Mouse (Mus musculus): Measurements from ENCODE around the gene Sorbs1. TPM values are rescaled to one million over a fixed set of nuclear protein-coding genes. Genes with fewer than 3 reads are reported as not detected.

Sorbs1 gene
- total RNA-seq, 2 experiments from 2014 or later = 195 to 227 TPM

DNA sequence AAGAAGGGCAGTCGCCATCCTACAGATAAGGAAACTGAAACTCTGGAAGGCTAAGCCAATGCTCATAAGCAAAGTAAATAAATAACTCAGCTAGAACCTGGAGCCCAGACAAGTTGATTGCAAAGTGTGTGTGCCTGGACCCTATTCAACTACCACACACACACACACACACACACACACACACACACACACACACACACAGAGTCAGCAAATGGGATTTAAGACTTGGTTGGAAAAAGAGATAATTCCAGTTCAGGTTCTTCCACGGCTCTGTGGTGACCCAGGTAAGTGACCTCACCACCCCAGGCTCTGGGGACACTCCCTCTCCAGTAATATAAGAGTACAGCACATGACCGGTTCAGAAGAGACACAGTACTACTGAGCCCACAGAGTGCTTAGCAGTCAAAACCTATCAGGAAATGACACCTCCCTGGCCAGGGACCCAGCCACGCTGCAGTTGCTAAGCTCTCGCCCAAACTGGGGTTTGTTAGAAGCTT, 36.1 kb downstream of the Sorbs1 start:
- no peak for DNase-seq

DNA sequence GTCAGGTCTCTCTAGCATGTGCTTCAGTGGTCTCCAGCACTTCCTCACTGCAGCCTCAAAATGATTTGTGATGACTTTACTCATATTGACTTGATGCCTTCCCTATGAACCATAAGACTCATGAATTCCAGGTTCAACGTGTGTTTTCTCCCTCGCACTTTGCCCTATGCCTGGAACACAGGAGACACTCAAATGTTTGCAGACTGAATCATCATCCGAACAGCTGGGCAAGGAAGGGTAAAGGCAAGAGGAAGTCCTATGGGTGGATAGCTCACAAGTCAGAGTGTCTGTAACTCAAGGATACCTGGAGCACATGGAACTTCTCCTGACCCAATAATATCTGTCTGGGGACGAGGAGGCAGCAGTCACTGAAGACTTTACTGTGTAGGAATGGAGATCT, 37.1 kb downstream of the Sorbs1 start:
- DNase-seq = no peak

DNA sequence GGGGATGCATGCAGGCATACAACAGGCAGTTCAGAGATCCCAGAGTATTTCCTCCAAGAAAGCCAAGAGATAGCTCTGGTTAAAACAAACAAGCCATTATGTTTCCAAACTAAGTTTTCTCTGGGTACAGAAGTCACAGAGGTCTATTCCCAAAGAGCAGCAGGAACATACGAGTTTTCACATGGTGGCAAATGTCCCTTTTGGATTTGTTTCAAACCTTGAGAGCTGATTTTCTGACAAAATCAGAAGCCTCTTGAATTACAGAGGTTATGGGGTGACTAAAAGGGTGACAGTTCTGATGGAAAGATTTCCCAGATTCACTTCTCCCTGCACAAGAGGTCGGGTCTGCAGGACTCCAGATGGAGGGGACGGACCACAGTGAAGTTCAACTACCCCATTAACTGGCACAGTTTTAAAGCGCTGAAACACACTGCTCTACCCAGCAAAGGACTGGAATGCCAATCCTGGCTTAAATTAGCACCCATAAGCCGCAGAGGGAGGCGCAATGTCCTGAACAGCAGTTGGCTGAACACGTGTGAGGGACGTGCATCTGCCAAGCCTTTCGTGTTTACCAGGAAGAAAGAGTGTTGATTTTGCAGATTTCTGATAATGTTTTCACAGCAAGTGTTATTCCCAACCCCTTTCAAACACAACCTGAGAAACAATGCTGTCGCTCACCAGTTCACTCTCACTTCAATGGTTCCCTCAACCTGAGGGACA, 41.9 kb downstream of the Sorbs1 start:
- peak; percentile 85 for DNase-seq

DNA sequence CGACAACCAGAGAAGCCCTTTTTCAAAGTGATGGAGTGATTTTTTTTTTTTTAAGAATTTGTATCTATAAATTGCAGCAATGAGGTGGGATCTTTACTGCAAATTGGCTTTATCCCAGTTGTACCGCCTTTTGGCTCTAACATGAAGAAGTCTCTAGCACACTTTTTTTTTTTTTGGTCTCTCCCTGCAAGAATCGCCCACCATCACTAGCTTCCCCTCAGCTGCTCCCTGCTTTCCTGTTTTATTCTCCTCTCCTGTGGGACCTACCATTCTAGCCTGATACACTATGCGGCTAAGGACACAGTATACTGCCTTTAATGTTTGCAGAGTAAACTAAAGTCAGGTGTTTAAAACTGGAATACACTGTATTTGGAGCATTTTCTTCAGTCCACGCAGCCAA, 43.8 kb downstream of the Sorbs1 start:
- no peak for DNase-seq

DNA sequence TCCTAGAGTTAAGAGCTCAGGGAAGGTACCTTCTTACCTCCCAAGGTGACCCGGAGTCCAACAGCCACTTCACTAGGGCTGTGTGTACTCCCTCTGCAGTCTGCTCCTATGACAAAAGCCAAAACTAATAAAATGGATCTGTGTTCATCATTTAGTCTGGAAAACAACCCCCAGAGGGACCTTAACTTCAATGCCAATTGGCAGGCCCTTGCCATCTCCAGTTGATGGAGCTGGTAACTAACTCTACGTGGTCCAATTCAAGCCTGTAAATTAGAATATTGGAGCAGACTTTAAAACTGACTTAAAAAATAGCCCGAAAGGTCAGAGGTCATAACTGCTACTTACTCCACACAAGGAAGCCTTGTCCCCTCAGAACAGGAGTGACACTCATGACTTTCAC, 45.3 kb downstream of the Sorbs1 start:
- no peak for DNase-seq

DNA sequence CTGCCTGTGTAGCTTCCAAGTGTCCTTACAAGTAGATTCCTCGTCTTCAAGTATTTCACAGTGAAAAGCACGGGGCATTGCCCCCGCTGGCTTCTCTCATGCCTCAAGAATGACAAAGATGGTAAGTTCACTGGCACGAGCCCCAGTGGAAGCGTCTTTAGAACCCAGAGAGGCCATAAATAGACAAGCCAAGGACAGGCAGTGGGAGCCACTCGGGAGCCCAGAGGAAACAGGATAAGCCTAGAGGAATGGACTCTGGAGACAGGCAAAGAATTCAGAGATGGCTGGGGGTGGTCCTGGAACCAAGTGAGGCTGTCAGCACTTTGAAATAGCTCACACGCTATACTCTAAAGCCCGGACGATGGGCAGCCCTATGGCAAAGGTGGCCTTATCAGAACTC, 45.8 kb downstream of the Sorbs1 start:
- DNase-seq = no peak

DNA sequence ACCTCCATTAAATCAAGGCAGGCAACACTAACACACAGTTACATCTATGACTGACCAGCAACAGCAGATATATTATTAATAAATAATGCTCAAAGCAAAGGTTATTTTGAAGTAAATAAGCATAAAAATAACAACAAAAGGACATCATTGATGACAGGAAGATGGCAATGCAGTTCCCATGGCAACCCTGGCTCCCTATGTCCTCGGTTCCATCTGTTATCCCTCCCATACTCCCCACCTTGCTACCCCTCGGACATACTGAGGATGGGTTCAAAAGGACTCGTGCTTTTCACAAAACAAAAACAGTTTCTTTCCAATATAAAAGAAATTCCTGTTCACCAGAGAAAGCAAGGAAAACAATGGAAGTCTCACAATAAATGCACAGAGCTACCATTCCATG, 48.2 kb downstream of the Sorbs1 start:
- no peak for DNase-seq

DNA sequence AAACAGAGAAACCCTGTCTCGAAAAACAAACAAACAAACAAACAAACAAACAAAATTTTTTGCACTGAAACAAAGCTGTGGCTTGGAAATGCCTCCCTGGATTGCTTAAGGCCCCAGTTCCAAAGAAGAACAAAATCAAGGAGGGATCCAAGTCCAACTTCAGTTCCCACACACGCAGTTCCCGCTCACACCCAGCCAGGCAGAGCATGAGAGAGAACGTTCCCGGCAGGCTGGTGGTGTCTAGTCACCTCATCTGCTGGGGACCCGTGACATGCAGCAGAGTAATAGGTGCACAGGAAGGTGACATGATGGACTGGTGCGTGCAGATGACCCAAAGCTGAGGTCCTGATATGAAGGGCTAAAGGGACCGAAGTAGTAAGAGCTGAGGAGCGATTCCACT, 49.2 kb downstream of the Sorbs1 start:
- no peak for DNase-seq

DNA sequence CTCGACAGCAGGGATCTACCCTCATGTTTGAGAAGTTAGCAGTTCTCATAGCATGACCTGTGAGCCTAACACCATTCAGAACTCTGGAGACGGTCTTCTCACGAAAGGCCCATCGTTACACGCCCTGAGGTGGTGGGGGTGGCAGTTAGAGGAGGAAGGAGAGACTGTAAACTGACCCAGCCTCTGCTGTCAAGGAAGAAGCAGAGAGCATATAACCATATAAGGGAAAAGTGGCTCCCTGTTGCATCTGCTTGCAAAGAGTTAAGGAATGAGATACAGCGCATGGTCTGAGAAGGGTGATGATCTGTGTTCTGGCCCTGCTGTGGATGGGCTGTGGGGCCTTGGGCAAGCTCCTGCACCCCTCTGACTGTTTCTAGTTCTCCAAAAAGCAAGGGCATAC, 50.7 kb downstream of the Sorbs1 start:
- DNase-seq = no peak

DNA sequence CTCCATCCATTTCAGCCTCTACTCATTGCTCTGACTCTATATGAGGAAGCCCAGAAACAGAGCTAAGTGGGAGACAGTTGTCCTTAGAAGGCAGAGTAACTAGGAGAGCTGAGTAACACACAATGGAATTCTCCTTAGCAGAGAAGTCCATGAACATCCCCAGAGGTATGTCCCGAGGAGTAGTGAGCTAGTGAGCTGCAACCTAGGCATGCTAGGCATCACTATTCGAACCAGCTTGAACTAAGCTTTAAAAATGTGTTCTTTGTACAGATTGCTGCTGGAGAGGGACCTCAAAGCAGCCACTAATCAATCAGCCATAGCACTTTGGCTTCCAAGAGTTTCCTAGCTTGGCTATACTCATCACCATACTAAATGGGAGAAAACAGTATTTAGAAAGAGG, 51.1 kb downstream of the Sorbs1 start:
- no peak for DNase-seq

DNA sequence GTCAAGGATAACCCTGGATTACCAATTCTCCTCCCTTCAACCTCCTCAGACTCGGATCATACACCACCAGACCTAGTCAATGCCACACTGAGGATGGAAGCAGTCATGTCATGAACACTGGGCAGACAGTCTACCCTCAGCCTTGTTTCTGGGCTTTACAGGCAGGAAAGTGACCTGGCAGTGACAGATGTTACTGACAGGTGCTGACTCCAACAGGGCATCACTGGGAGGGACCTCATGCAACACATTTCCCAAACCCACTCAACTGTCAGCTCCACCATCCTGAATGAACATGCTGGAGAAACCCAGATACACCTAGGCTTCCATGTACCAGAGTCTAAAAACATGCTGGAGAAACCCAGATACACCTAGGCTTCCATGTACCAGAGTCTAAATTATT, 51.9 kb downstream of the Sorbs1 start:
- no peak for DNase-seq

DNA sequence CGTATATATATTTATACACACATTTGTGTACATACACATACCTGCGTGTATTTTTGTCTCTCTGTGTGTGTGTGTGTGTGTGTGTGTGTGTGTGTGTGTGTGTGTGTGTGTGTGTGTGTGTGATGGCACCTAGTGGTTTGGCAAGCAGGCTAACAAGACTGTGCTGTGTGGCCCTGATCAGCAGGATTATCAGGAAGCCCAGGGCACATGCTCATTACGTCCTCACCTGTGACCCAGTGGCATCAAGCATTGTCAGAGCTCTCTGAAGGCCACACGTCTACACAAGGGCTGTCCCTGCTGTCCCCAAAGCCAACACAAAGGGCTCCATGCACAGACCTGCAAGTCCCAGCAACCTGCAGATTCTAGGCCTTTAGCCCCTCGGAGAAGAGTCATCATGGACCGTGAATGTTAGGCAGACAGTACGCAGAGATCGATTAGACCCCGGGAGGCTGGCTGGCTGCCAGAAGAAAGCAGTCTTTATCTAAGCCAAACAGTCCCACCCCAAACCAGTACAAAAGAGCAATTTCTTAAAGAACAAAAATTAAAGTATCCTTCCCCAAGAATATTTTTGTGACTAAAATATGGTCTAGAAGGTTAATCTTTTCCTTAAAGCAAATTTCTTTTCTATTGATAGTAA, 52.6 kb downstream of the Sorbs1 start:
- DNase-seq = no peak

DNA sequence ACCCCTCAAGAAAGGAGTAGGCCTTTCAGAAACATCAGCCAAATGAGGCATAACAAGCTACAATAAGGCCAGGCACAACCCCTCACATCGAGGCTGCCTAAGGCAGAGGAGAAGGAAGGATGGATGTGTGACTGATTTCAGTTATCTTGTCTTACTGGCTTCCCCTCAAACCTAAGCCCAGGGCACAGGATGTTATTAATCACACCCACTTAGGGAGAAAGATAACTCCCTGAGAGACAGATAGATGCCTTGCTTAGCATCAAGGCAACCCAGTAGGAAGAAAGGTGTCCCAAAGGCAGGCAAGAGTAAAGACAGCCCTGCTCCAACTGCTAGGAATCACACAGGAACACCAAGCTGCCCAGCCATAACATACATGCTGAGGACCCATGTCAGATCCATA, 54.2 kb downstream of the Sorbs1 start:
- DNase-seq = no peak

DNA sequence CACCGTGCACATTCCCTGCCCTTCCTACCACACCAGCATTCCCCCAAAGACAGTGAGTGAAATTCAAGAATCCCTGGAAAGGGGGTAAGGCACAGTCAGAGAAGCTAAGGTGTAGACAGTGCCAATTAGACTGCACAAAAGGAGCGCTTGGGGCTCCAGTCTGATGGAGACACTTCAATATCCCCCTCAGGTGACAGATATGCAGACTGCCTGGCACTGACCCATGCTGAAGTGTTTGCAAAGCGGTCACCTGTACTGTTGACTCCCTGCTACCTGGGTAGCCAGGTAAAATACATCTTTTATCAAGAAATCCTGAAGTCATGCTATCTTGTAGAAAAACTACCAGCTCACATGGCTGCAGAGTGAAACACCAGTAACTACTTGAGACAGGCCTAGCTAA, 54.8 kb downstream of the Sorbs1 start:
- DNase-seq = no peak

DNA sequence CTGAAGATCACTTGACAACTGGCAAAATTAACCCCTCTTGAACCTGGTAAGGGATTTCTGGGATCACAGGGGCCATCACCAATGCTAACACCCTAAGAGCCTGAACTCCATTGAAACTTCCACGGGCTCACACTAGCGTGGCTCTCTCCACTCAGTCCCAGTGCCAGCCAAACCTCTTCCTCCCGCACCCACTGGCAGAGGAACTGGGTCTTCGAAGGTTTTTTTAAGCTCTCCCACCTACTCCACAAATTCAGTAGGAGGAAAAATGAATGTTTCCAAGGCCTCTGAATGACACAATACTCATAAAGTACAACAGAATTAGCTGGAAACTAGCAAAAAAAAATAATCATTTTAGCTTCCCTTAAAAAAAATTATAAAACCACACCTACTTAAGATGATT, 58.3 kb downstream of the Sorbs1 start:
- DNase-seq = no peak

DNA sequence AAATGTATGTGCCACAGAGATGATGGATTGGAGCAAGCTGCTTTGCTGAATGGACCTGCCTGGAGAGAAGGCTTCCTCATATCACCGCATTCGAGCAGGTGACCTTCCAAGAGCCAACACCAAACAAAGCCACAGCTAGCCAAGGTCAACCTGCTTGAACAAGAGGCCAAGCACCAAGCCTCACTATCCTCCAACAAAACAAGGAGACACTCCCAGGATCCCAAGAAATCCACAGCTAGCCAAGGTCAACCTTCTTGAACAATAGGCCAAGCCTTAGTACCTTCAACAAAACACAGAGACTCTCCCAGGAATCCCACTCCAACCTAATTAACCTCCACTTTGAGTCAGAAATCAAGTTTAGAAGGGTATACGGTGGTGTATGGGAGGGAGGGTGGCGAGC, 59.5 kb downstream of the Sorbs1 start:
- no peak for DNase-seq

DNA sequence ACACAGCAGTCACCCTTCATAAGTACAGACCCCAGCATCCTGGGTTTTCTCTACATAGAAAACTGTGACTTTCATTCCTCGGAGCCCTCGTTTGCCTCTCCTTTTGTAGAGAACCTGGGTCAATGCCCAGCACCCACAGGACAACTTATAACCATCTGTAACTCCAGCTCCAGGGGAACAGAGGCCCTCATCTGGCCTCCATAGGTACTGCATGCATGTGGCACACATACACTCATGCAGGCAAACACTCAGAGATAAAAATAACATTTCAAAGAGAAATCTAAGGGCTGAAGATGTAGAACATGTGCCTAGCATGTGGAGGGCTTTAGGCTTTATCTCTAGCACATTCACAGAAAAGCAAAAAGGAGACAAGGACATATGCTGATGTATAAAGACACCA, 61.4 kb downstream of the Sorbs1 start:
- no peak for DNase-seq

DNA sequence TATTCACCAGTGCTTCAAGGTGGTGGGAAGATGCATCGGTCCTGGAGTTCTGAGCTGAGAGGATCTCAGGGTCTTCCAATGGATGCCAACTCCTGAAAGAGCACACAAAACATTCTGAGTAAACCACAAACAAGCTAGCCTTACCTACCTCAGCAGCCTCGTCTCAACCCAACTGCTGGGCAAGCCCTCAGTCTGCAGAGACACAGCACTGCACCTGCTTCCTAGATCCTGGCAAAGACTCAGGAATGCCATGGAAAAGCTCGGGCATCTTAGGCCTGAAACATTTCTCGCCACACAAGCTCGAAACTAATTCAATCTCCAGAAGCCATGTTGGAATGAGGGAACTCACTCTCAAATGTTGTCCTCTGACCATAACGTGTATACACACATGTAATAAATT, 62.3 kb downstream of the Sorbs1 start:
- DNase-seq = no peak

DNA sequence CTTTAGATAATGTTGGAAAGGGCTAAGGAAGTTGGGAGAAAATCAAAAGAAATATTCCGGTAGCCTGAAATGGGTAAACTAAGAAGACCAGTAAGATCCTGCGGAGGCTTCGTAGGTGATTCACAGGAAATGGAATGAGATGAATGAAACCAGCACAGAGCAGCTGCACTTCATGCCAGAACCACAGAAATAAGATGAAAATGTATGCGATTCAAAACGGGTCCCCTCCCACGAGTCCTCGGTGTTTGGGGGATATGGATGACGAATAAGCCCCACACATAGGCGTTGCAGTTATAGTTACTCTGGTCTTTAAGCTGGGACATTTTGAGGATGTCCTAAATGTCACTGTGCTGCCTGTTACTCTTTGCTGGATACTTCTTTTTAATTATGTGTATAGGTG, 67.1 kb downstream of the Sorbs1 start:
- DNase-seq = no peak

DNA sequence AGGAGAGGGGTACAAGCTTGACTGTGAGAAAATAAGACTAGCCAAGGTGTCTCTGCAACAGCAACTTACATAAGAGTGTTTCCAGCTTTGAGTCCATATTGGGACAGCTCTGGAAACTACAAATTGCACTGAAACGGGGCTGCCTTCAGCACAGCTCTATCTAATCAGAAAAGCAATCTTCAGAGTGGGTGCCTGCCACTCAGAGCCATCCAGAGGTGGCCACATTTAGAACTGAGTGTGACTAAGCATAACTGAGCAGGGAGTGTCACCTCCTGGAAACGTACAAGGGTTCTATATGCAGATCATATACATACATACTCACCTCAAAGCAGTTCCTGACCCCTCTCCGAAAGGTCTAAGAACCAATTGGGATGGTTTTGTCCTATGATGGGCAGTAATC, 71.2 kb downstream of the Sorbs1 start:
- no peak for DNase-seq

DNA sequence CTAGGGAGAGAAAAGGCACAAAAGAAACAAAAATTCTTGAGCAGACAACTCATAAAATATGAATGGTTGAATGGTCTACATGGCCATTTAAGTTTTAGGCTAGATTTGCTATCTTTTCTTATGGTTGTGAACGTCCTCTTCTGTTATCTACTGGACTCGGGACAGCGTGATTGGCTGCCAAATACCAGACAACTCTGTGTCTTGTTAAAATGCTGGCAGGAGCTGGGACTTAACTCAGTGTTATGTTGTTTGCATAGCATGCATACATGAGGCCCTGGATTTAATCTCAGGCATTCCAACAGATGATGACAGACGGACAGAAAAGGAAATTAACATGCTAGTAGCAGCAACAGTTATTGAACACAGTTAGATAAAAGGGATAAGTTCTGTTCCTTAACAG, 72.6 kb downstream of the Sorbs1 start:
- DNase-seq = no peak

DNA sequence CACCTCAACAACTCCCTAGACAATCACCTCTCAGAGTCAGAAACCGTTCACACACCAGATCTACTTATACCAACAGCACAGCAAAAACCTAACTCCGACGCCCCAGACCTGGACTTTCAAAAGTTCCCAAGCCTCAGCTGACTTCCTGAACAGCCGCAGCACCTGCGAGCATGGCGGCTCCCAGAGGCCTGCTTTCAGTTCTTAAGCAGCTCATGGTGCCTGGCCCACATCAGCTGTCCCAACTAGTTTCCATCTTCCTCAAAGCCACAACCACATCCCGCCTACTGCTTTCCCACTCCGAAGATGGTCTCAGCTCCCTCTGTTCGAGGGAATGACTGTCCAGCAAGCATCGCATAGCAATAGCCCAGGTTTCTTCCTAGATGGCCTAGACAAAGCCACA, 74.7 kb downstream of the Sorbs1 start:
- no peak for DNase-seq

DNA sequence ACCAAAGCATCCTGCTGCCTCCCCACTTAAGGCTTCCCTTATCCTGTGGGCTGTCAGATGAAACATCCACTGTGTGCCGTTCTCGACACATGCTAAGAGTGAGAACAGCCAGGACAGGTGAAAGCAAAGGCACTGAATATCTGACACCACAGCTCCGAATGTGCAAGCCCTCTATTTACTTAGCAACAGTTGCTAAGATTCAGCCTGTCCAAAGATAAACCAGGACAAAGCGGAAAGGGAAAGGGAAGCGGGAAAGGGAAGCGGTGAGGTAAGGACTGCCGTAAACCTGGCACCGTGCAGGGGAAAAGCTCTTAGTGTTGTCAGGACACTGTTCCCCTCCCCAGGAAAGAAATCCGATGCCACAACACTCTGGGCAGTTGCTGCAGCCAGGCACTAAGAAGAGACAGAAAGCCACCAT, 75.9 kb downstream of the Sorbs1 start:
- no peak for DNase-seq

DNA sequence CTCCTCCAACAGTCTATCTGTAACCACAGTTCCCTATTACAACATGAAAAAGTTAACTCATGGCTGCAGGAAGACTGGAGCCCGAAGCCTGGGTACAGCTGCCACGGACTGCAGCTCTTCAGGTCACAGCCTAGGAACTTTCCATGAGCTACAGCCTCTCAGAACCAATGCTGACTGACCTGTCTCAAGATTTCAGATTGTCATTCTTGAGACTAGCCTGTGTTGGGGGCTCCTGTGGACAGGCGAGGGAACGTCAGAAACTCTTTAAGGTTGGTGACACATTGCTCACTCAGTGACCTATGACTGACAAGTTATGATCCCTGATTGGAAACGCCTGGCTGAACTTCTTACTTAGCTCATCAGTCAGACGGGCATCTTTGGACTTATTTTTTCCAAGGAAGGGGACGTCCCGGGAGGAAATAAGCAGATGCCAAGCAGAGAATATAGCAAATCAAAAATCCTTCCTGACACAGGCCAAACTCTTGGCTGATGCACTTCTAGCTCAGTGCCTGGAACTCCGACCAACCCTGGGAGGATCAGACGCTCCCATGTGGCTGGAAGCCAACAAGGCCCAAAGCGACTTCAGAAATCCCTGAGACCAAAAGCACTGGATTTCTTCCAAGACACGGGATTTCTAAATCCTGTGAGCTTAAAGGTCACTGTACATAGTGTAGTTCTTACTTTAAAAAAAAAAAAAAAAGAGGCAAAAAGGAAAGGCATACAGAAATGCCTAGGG, 76.9 kb downstream of the Sorbs1 start:
- no peak for DNase-seq
